In the genomic region with DNA sequence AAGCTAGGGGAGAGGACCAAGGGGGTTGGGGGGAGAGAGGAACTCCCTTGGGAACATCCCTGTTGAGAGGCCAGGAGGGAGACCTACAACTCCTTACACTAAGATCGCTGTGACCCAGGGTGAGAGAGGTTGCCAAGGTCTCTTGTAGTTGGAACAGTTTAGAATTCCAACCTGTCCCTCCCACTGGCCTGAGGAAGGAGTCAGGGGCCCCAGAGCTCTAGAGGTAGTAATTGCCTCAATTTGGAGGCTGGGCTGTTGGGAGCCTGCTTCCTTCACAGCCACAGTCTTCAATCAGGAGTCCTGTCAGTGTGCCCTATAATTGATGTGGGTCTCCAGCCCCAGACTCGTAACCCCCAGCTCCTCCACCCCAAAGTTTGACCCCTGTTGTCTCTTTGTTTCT, we compare ENCODE assay signal across 12 mouse cellular contexts. TPM values are rescaled to one million over a fixed set of nuclear protein-coding genes. Genes with fewer than 3 reads are reported as not detected.
DNase-seq lines count a peak whose midpoint lies in the region; ATAC-seq and TF ChIP-seq lines count a peak whose summit lies in the region.
"Had no signal": no experiment of that assay in that cellular context is flagged by ENCODE, and none has a peak within 500 bp of the region (broad histone marks: within the 10 kb centered on the region; RNA-seq: fewer than 3 reads in every experiment).

No protein-coding gene starts in this region.

- H3K9ac ChIP-seq in lung, embryonic 15.5 days = peak overlapping the region; percentile 6; the same call in 1 of the 2 replicates
- H3K9ac ChIP-seq in forebrain, embryonic 14.5 days (ENCODE audit: low read length) = peak overlapping the region; percentile 55; the same call in 1 of the 2 replicates
- peak overlapping the region; percentile 1; the same call in 1 of the 2 replicates for H3K9ac ChIP-seq in limb, embryonic 13.5 days
- H3K9ac ChIP-seq in stomach, embryonic 14.5 days (replicated peaks; ENCODE audit: low read depth, low read length) = no peak overlapping the region
- H3K9ac ChIP-seq: liver, embryonic 15.5 days had no signal

- H3K4me2 ChIP-seq in lung, embryonic 15.5 days = peak overlapping the region; percentile 21; the same call in 1 of the 2 replicates
- H3K4me2 ChIP-seq in forebrain, embryonic 14.5 days (ENCODE audit: low read length) = peak overlapping the region; percentile 48
- peak overlapping the region; percentile 48 for H3K4me2 ChIP-seq in limb, embryonic 13.5 days (replicated peaks)
- peak overlapping the region; percentile 22; the same call in 1 of the 2 replicates for H3K4me2 ChIP-seq in stomach, embryonic 14.5 days (replicated peaks; ENCODE audit: low read depth, low read length)
- H3K4me2 ChIP-seq: liver, embryonic 15.5 days had no signal

- no peak for TF ChIP-seq POLR2A in cerebellum, adult 2 months (IDR thresholded peaks at IDR 0.05; ENCODE audit: borderline replicate concordance, insufficient read depth, low read length)

- H3K27ac ChIP-seq in lung, embryonic 15.5 days = peak overlapping the region; percentile 64
- H3K27ac ChIP-seq in forebrain, embryonic 14.5 days (ENCODE audit: low read depth, low read length) = peak overlapping the region; percentile 59
- H3K27ac ChIP-seq in limb, embryonic 13.5 days = peak overlapping the region; percentile 40; the same call in 1 of the 2 replicates
- H3K27ac ChIP-seq in stomach, embryonic 14.5 days (ENCODE audit: low read length) = peak overlapping the region; percentile 52; the same call in 1 of the 2 replicates
- H3K27ac ChIP-seq in cerebellum, adult 2 months (ENCODE audit: insufficient read depth, low read length) = no peak overlapping the region
- H3K27ac ChIP-seq: liver, embryonic 15.5 days had no signal

- no peak for ATAC-seq in lung, embryonic 15.5 days (ENCODE audit: borderline replicate concordance, extremely low read depth, low FRiP score, low TSS enrichment)
- ATAC-seq in forebrain, embryonic 14.5 days = no peak
- no peak for ATAC-seq in limb, embryonic 13.5 days (ENCODE audit: low FRiP score, low read depth)
- no peak for ATAC-seq in stomach, embryonic 14.5 days (ENCODE audit: insufficient number of reproducible peaks, insufficient read depth, low FRiP score, low read depth)

- no peaks in the 10 kb centered on the region for H3K27me3 ChIP-seq in lung, embryonic 15.5 days
- H3K27me3 ChIP-seq in forebrain, embryonic 14.5 days (replicated peaks; ENCODE audit: control insufficient read depth, insufficient read depth, low read length) = no peaks in the 10 kb centered on the region
- H3K27me3 ChIP-seq in limb, embryonic 13.5 days = no peaks in the 10 kb centered on the region
- no peaks in the 10 kb centered on the region for H3K27me3 ChIP-seq in stomach, embryonic 14.5 days (ENCODE audit: control insufficient read depth, insufficient read depth, low read length)
- H3K27me3 ChIP-seq in cerebellum, adult 2 months (ENCODE audit: control insufficient read depth, insufficient read depth, low read length) = no peaks in the 10 kb centered on the region

- H3K4me1 ChIP-seq in lung, embryonic 15.5 days = peaks cover 49% of the 10 kb centered on the region
- peaks cover 20% of the 10 kb centered on the region for H3K4me1 ChIP-seq in forebrain, embryonic 14.5 days (ENCODE audit: control insufficient read depth, insufficient read depth, low read length)
- peaks cover 40% of the 10 kb centered on the region for H3K4me1 ChIP-seq in limb, embryonic 13.5 days
- peaks cover 25% of the 10 kb centered on the region for H3K4me1 ChIP-seq in stomach, embryonic 14.5 days (ENCODE audit: control insufficient read depth, insufficient read depth, low read length)
- no peaks in the 10 kb centered on the region for H3K4me1 ChIP-seq in cerebellum, adult 2 months (ENCODE audit: control insufficient read depth, insufficient read depth, low read length)

- WGBS in lung, embryonic 15.5 days = 15% methylated on average over 2 of the region's 2 CpGs
- WGBS in forebrain, embryonic 14.5 days = 7% methylated on average over 2 of the region's 2 CpGs
- WGBS in limb, embryonic 13.5 days = 17% methylated on average over 2 of the region's 2 CpGs
- WGBS in stomach, embryonic 14.5 days = 10% methylated on average over 2 of the region's 2 CpGs
- WGBS in cerebellum, adult 2 months = 76% methylated on average over 2 of the region's 2 CpGs

- no peaks in the 10 kb centered on the region for H3K9me3 ChIP-seq in lung, embryonic 15.5 days
- no peaks in the 10 kb centered on the region for H3K9me3 ChIP-seq in forebrain, embryonic 14.5 days (replicated peaks; ENCODE audit: control insufficient read depth, low read length)
- no peaks in the 10 kb centered on the region for H3K9me3 ChIP-seq in limb, embryonic 13.5 days
- no peaks in the 10 kb centered on the region for H3K9me3 ChIP-seq in stomach, embryonic 14.5 days (ENCODE audit: control insufficient read depth, low read depth, low read length)
- H3K9me3 ChIP-seq: liver, embryonic 15.5 days had no signal

- H3K36me3 ChIP-seq in lung, embryonic 15.5 days = no peaks in the 10 kb centered on the region
- H3K36me3 ChIP-seq in forebrain, embryonic 14.5 days (ENCODE audit: control insufficient read depth, insufficient read depth, low read length) = no peaks in the 10 kb centered on the region
- no peaks in the 10 kb centered on the region for H3K36me3 ChIP-seq in limb, embryonic 13.5 days
- no peaks in the 10 kb centered on the region for H3K36me3 ChIP-seq in stomach, embryonic 14.5 days (ENCODE audit: control insufficient read depth, insufficient read depth, low read length)
- H3K36me3 ChIP-seq: G1E; liver, embryonic 15.5 days had no signal

- H3K4me3 ChIP-seq in lung, embryonic 15.5 days = no peak overlapping the region
- peak overlapping the region; percentile 12; the same call in 1 of the 2 replicates for H3K4me3 ChIP-seq in forebrain, embryonic 14.5 days (ENCODE audit: low read depth, low read length)
- H3K4me3 ChIP-seq in limb, embryonic 13.5 days = no peak overlapping the region
- no peak overlapping the region for H3K4me3 ChIP-seq in stomach, embryonic 14.5 days (ENCODE audit: low read depth, low read length)
- no peak overlapping the region for H3K4me3 ChIP-seq in cerebellum, adult 2 months (replicated peaks; ENCODE audit: insufficient read depth, low read depth, low read length)
- H3K4me3 ChIP-seq: liver, embryonic 15.5 days had no signal

- no peak for DNase-seq in lung, postnatal 4 days
- no peak for DNase-seq in forebrain, embryonic 14.5 days (ENCODE audit: low spot score)
- no peak for DNase-seq in spleen, adult 12 weeks (ENCODE audit: low spot score)
- no peak for DNase-seq in B cell, adult 2 months
- no peak for DNase-seq in cerebellum, adult 2 months
- DNase-seq: kidney, postnatal 10 days; thymus, postnatal 36 days had no signal

- no peak for TF ChIP-seq CTCF in cerebellum, adult 2 months (IDR thresholded peaks at IDR 0.05; ENCODE audit: borderline replicate concordance, insufficient read depth, low read depth, low read length)

RNA-seq across cellular contexts. Expression of a gene that starts 4.9 kb away (rescaled TPM):
- polyA plus RNA-seq in lung, embryonic 15.5 days (2015; fragmentation: Nextera tagmentation; extraction: Ambion mirVana) = 10.0 and 11.4 TPM in 2 replicates
- 4.7 and 5.1 TPM in 2 replicates for polyA plus RNA-seq in forebrain, embryonic 14.5 days (2014; fragmentation: Nextera tagmentation; extraction: Ambion mirVana)
- 8.2 and 9.0 TPM in 2 replicates for polyA plus RNA-seq in limb, embryonic 13.5 days (2015; fragmentation: Nextera tagmentation; extraction: Ambion mirVana)
- 5.2 and 5.9 TPM in 2 replicates for polyA plus RNA-seq in stomach, embryonic 14.5 days (2014; fragmentation: Nextera tagmentation; extraction: Ambion mirVana)
- 5.5 and 5.9 TPM in 2 replicates for polyA plus RNA-seq in cerebellum, adult 2 months (2012; rRNA removed)
- polyA plus RNA-seq: G1E had no signal

RNA-seq across cellular contexts. Expression of a gene that starts 17.7 kb away (rescaled TPM):
- polyA plus RNA-seq in lung, embryonic 15.5 days (2015; fragmentation: Nextera tagmentation; extraction: Ambion mirVana) = 66.8 and 68.4 TPM in 2 replicates
- 168 and 170 TPM in 2 replicates for polyA plus RNA-seq in forebrain, embryonic 14.5 days (2014; fragmentation: Nextera tagmentation; extraction: Ambion mirVana)
- polyA plus RNA-seq in limb, embryonic 13.5 days (2015; fragmentation: Nextera tagmentation; extraction: Ambion mirVana) = 77.2 and 79.4 TPM in 2 replicates
- 60.0 and 67.1 TPM in 2 replicates for polyA plus RNA-seq in stomach, embryonic 14.5 days (2014; fragmentation: Nextera tagmentation; extraction: Ambion mirVana)
- polyA plus RNA-seq in cerebellum, adult 2 months (2012; rRNA removed) = 103 and 106 TPM in 2 replicates
